Mouse (Mus musculus) cerebellum, adult 18-20 months (tissue): Measurements from ENCODE around the gene Nt5dc2.

Source experiments
- DNase-seq, 2 experiments: peaks; one replicate each; pipeline ENCODE4 v3.0.0; 2021

Gene Nt5dc2

GRCm38 (mm10) chr14:31134015-31135000 lies 3.5 kb downstream of the Nt5dc2 start:
- peak in 1 of 2 experiments; percentile 1 for DNase-seq

GRCm38 (mm10) chr14:31135495-31136410 lies 4.9 kb downstream of the Nt5dc2 start:
- DNase-seq: peak in 1 of 2 experiments; percentile 1

GRCm38 (mm10) chr14:31136411-31137280 lies 5.8 kb downstream of the Nt5dc2 start:
- peak in 1 of 2 experiments; percentile 9 for DNase-seq

GRCm38 (mm10) chr14:31137281-31137595 lies 6.4 kb downstream of the Nt5dc2 start:
- DNase-seq: no peak

GRCm38 (mm10) chr14:31137791-31138190 lies 6.9 kb downstream of the Nt5dc2 start:
- DNase-seq: peak in 1 of 2 experiments; percentile 9

GRCm38 (mm10) chr14:31138219-31138896 lies 7.5 kb downstream of the Nt5dc2 start:
- DNase-seq: peak; percentile 43 to 51

- DNase-seq: peak in 1 of 2 experiments; percentile 1
These were observed 8.1 kb downstream of the Nt5dc2 start for GRCm38 (mm10) chr14:31138897-31139429.

- DNase-seq: peak in 1 of 2 experiments; percentile 4
These were observed 8.8 kb downstream of the Nt5dc2 start for GRCm38 (mm10) chr14:31139666-31140065.

- no peak for DNase-seq
These were observed 9.3 kb downstream of the Nt5dc2 start for GRCm38 (mm10) chr14:31140141-31140540.

- peak in 1 of 2 experiments; percentile 1 for DNase-seq
These were observed 10.2 kb downstream of the Nt5dc2 start for GRCm38 (mm10) chr14:31141011-31141410.

- DNase-seq: no peak
These were observed 14.8 kb downstream of the Nt5dc2 start for GRCm38 (mm10) chr14:31145694-31146093.

- no peak for DNase-seq
These were observed 29.6 kb downstream of the Nt5dc2 start for GRCm38 (mm10) chr14:31160196-31161150.

- DNase-seq: no peak
These were observed 30.3 kb downstream of the Nt5dc2 start for GRCm38 (mm10) chr14:31161191-31161590.

- peak in 1 of 2 experiments; percentile 45 for DNase-seq
These were observed 30.8 kb downstream of the Nt5dc2 start for GRCm38 (mm10) chr14:31161638-31162037.

GRCm38 (mm10) chr14:31164067-31164466 lies 33.2 kb downstream of the Nt5dc2 start:
- DNase-seq: peak; percentile 73 to 83

- DNase-seq: peak; percentile 50 to 53
These were observed 34.2 kb downstream of the Nt5dc2 start for GRCm38 (mm10) chr14:31165010-31165409.

GRCm38 (mm10) chr14:31165458-31165857 lies 34.6 kb downstream of the Nt5dc2 start:
- DNase-seq: no peak

GRCm38 (mm10) chr14:31165991-31166630 lies 35.3 kb downstream of the Nt5dc2 start:
- DNase-seq: peak in 1 of 2 experiments; percentile 28

- DNase-seq: peak in 1 of 2 experiments; percentile 32
These were observed 36.0 kb downstream of the Nt5dc2 start for GRCm38 (mm10) chr14:31166827-31167226.
